Comparison of ENCODE assay signal across 16 mouse cellular contexts in genomic region chrX:100765855-100766254, GRCm38 (mm10). TPM values are rescaled to one million over a fixed set of nuclear protein-coding genes. Genes with fewer than 3 reads are reported as not detected.
DNase-seq lines count a peak whose midpoint lies in the region; ATAC-seq and TF ChIP-seq lines count a peak whose summit lies in the region.
"Had no signal": no experiment of that assay in that cellular context is flagged by ENCODE, and none has a peak within 500 bp of the region (broad histone marks: within the 10 kb centered on the region; RNA-seq: fewer than 3 reads in every experiment).

No protein-coding gene starts in this region.

- no peak for DNase-seq in hindbrain, postnatal 0 days (ENCODE audit: low spot score)
- DNase-seq in retina, postnatal 1 day, result peak; percentile 10
- no peak for DNase-seq in retina, embryonic 14.5 days (ENCODE audit: low spot score)
- DNase-seq in R1 (ENCODE audit: low read depth, low spot score), result peak; percentile 31
- peak; percentile 51 for DNase-seq in splenic B cell, adult 2 months (ENCODE audit: low read depth, low spot score)
- no peak for DNase-seq in right cerebral cortex, adult 18-20 months
- DNase-seq: cerebellum, adult 8-10 months; heart, postnatal 36 days; layer of hippocampus, postnatal 36 days; right cerebral cortex, postnatal 25 days had no signal

- ATAC-seq in hindbrain, postnatal 0 days, result no peak
- ATAC-seq in hindbrain, embryonic 16.5 days, result no peak
- ATAC-seq in erythroblast, adult 5-6 weeks (replicated peaks; ENCODE audit: low FRiP score, poor library complexity, severe bottlenecking), result no peak
- ATAC-seq: intestine, embryonic 15.5 days had no signal

- H3K9me3 ChIP-seq in hindbrain, postnatal 0 days (ENCODE audit: low read length), result no peaks in the 10 kb centered on the region
- H3K9me3 ChIP-seq in hindbrain, embryonic 16.5 days (ENCODE audit: control insufficient read depth, low read length), result no peaks in the 10 kb centered on the region
- H3K9me3 ChIP-seq: G1E; intestine, embryonic 15.5 days had no signal

- no peak overlapping the region for H3K9ac ChIP-seq in hindbrain, postnatal 0 days (replicated peaks; ENCODE audit: low read length)
- H3K9ac ChIP-seq in hindbrain, embryonic 16.5 days (ENCODE audit: low read depth, low read length), result no peak overlapping the region
- H3K9ac ChIP-seq: intestine, embryonic 15.5 days had no signal

- H3K36me3 ChIP-seq in hindbrain, postnatal 0 days (ENCODE audit: insufficient read depth, low read length), result no peaks in the 10 kb centered on the region
- no peaks in the 10 kb centered on the region for H3K36me3 ChIP-seq in hindbrain, embryonic 16.5 days (ENCODE audit: control insufficient read depth, insufficient read depth, low read length)
- H3K36me3 ChIP-seq in splenic B cell, adult 2 months (ENCODE audit: control insufficient read depth, insufficient read depth, low read length, poor library complexity, severe bottlenecking), result no peaks in the 10 kb centered on the region
- H3K36me3 ChIP-seq: G1E; intestine, embryonic 15.5 days had no signal

- no peak overlapping the region for H3K4me3 ChIP-seq in hindbrain, postnatal 0 days (ENCODE audit: low read length)
- H3K4me3 ChIP-seq in hindbrain, embryonic 16.5 days (ENCODE audit: low read length), result no peak overlapping the region
- H3K4me3 ChIP-seq: intestine, embryonic 15.5 days had no signal

- no peak overlapping the region for H3K4me2 ChIP-seq in hindbrain, postnatal 0 days (ENCODE audit: low read depth, low read length)
- H3K4me2 ChIP-seq in hindbrain, embryonic 16.5 days (ENCODE audit: low read length), result no peak overlapping the region
- H3K4me2 ChIP-seq: heart, embryonic 11.5 days; intestine, embryonic 15.5 days; midbrain, embryonic 11.5 days had no signal

- TF ChIP-seq CTCF in hindbrain, postnatal 0 days (IDR thresholded peaks at IDR 0.05; ENCODE audit: low read depth), result peak; percentile 50

- no peaks in the 10 kb centered on the region for H3K27me3 ChIP-seq in hindbrain, postnatal 0 days (ENCODE audit: insufficient read depth, low read length)
- no peaks in the 10 kb centered on the region for H3K27me3 ChIP-seq in hindbrain, embryonic 16.5 days (replicated peaks; ENCODE audit: control insufficient read depth, insufficient read depth, low read length)
- no peaks in the 10 kb centered on the region for H3K27me3 ChIP-seq in splenic B cell, adult 2 months (ENCODE audit: control insufficient read depth, insufficient read depth, low read length, poor library complexity, severe bottlenecking)

- 82% methylated on average over 6 of the region's 6 CpGs for WGBS in hindbrain, postnatal 0 days
- 82% methylated on average over 6 of the region's 6 CpGs for WGBS in hindbrain, embryonic 16.5 days

- no peaks in the 10 kb centered on the region for H3K4me1 ChIP-seq in hindbrain, postnatal 0 days (ENCODE audit: insufficient read depth, low read length)
- H3K4me1 ChIP-seq in hindbrain, embryonic 16.5 days (ENCODE audit: control insufficient read depth, insufficient read depth, low read depth, low read length), result no peaks in the 10 kb centered on the region; the same call in 1 of the 2 replicates

- no peak overlapping the region for H3K27ac ChIP-seq in hindbrain, postnatal 0 days
- H3K27ac ChIP-seq in hindbrain, embryonic 16.5 days (ENCODE audit: low read depth, low read length), result no peak overlapping the region
- H3K27ac ChIP-seq: intestine, embryonic 15.5 days had no signal

RNA-seq across cellular contexts. Expression of gene Dlg3, which starts 1.7 kb away (rescaled TPM):
- total RNA-seq in hindbrain, postnatal 0 days (2014; rRNA removed), result 35.5 and 39.9 TPM in 2 replicates
- polyA plus RNA-seq in hindbrain, postnatal 0 days (2015; fragmentation: Nextera tagmentation; extraction: Ambion mirVana), result 2.9 and 3.7 TPM in 2 replicates
- polyA plus RNA-seq in hindbrain, embryonic 16.5 days (2015; fragmentation: Nextera tagmentation; extraction: Ambion mirVana), result 10.1 and 12.0 TPM in 2 replicates
- total RNA-seq in erythroblast, adult 5-6 weeks (2015; ENCODE audit: low replicate concordance), result 0.84 TPM in 1 of 2 replicates, not detected in the other
- total RNA-seq in erythroblast, adult 5-6 weeks (2017; ENCODE audit: low replicate concordance), result 0.34 and 1.4 TPM in 2 replicates
- polyA plus RNA-seq: G1E had no signal

RNA-seq across cellular contexts. Expression of gene Gdpd2, which starts 36.2 kb away (rescaled TPM):
- total RNA-seq in hindbrain, postnatal 0 days (2014; rRNA removed), result 31.8 and 46.5 TPM in 2 replicates
- 35.2 and 38.2 TPM in 2 replicates for polyA plus RNA-seq in hindbrain, postnatal 0 days (2015; fragmentation: Nextera tagmentation; extraction: Ambion mirVana)
- 38.5 and 45.9 TPM in 2 replicates for polyA plus RNA-seq in hindbrain, embryonic 16.5 days (2015; fragmentation: Nextera tagmentation; extraction: Ambion mirVana)
- not detected in 2 replicates for total RNA-seq in erythroblast, adult 5-6 weeks (2015; ENCODE audit: low replicate concordance)
- total RNA-seq in erythroblast, adult 5-6 weeks (2017; ENCODE audit: low replicate concordance), result 4.2 TPM in 1 of 2 replicates, not detected in the other
- total RNA-seq: heart, postnatal 36 days had no signal
- polyA plus RNA-seq: G1E had no signal

Comparison
In these comparisons a context has a peak if more than half of its experiments do, and no peak if none do; other contexts are left out.
1. DNase-seq: peak in retina, postnatal 1 day (single experiment), R1 (single experiment) and splenic B cell, adult 2 months (single experiment); none in hindbrain, postnatal 0 days (single experiment), retina, embryonic 14.5 days (single experiment) and right cerebral cortex, adult 18-20 months (single experiment).
2. RNA of gene Dlg3, which starts 1.7 kb away (total RNA-seq): 35.5 to 39.9 TPM in hindbrain, postnatal 0 days; 0.34 to 1.4 TPM in erythroblast, adult 5-6 weeks; every median in the first group is over 10 times any median in the second.